Mouse (Mus musculus): ENCODE results near the gene Chmp2a. TPM values are rescaled to one million over a fixed set of nuclear protein-coding genes. Genes with fewer than 3 reads are reported as not detected.

Gene Chmp2a
- total and polyA plus RNA-seq, 3 experiments: 100 to 180 TPM; not detected in 1

DNA sequence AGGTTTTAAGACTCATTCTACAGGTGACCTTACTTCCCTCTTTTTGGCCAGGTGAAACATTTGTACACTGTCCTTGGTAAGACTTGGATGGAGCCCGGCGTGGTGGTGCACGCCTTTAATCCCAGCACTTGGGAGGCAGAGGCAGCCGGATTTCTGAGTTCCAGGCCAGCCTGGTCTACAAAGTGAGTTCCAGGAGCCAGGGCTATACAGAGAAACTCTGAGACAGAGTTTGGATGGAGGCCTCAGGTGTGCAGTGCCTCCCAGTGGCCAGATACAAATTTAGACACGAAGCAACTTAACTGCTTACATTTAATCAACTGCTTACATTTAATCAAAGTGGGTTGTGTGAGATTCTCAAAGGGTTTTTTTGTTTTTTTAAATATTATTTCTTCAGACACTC lies 3.5 kb downstream of the Chmp2a start:
- Histone ChIP-seq H3K27me3 (ENCODE audit: control insufficient read depth in 1 of 2, insufficient read depth in 2 of 2, low read length in 2 of 2) (no peaks in the 10 kb centered on the region), H3K27ac (ENCODE audit: control insufficient read depth, low read depth, low read length) (no peak overlapping the region), H3K79me2 (ENCODE audit: control insufficient read depth, insufficient read depth, low read length, poor library complexity) (peaks cover 20% of the 10 kb centered on the region), H3K4me3 (ENCODE audit: control insufficient read depth in 1 of 2, insufficient read depth in 1 of 2, low read depth in 2 of 2, low read length in 2 of 2) (no peak overlapping the region), H3K9me3 (replicated peaks; ENCODE audit: insufficient read depth, low read length) (no peaks in the 10 kb centered on the region), H3K9ac (ENCODE audit: control insufficient read depth, low read depth, low read length, poor library complexity, severe bottlenecking) (no peak overlapping the region), H3K36me3 (ENCODE audit: control insufficient read depth in 1 of 2, insufficient read depth in 2 of 2, low read length in 2 of 2) (peaks cover 18 to 27% of the 10 kb centered on the region in 2 experiments), H3K4me1 (ENCODE audit: control insufficient read depth in 1 of 2, insufficient read depth in 2 of 2, low read length in 2 of 2) (peaks cover 0 to 25% of the 10 kb centered on the region in 2 experiments; a peak in 1 of 4 replicates)
- no peak for TF ChIP-seq MYC (IDR thresholded peaks at IDR 0.05; ENCODE audit: low read depth, low read length)
- TF ChIP-seq CHD1 (IDR thresholded peaks at IDR 0.05; ENCODE audit: low read depth, low read length): no peak
- no peak; the same call in 1 of the 2 replicates for TF ChIP-seq SMC3 (IDR thresholded peaks at IDR 0.05; ENCODE audit: low read depth, low read length)
- no peak for TF ChIP-seq USF2 (IDR thresholded peaks at IDR 0.05; ENCODE audit: borderline replicate concordance in 1 of 2, insufficient read depth in 1 of 2, low read depth in 1 of 2, low read length in 2 of 2)
- no peak for TF ChIP-seq MEF2A (IDR thresholded peaks at IDR 0.05; ENCODE audit: extremely low read depth, insufficient replicate concordance, low read depth, low read length, poor library complexity, severe bottlenecking)
- no peak for TF ChIP-seq BHLHE40 (IDR thresholded peaks at IDR 0.05; ENCODE audit: borderline replicate concordance, low read depth, low read length)
- TF ChIP-seq TBP (IDR thresholded peaks at IDR 0.05; ENCODE audit: low read depth, low read length): no peak
- no peak for TF ChIP-seq UBTF (IDR thresholded peaks at IDR 0.05; ENCODE audit: borderline replicate concordance, insufficient read depth, low read depth, low read length)
- TF ChIP-seq MXI1 (IDR thresholded peaks at IDR 0.05; ENCODE audit: low read depth, low read length): no peak
- no peak for TF ChIP-seq ZC3H11A (IDR thresholded peaks at IDR 0.05; ENCODE audit: low read depth, low read length)
- TF ChIP-seq JUND (IDR thresholded peaks at IDR 0.05; ENCODE audit: low read depth, low read length): no peak
- TF ChIP-seq RAD21 (IDR thresholded peaks at IDR 0.05; ENCODE audit: low read depth, low read length): peak; percentile 9
- no peak for TF ChIP-seq USF1 (IDR thresholded peaks at IDR 0.05; ENCODE audit: low read depth, low read length)
- TF ChIP-seq CHD2 (IDR thresholded peaks at IDR 0.05; ENCODE audit: low read length): no peak
- no peak for TF ChIP-seq SIN3A (IDR thresholded peaks at IDR 0.05; ENCODE audit: low read length)
- TF ChIP-seq MYB (IDR thresholded peaks at IDR 0.05; ENCODE audit: low read depth, low read length): no peak
- peak; percentile 39 to 54 (median 50) for TF ChIP-seq CTCF (IDR thresholded peaks at IDR 0.05 in 2 of 3, conservative IDR thresholded peaks at IDR 0.05 in 1 of 3; ENCODE audit: control insufficient read depth in 1 of 3, insufficient read depth in 1 of 3, low read depth in 2 of 3, low read length in 3 of 3, poor library complexity in 1 of 3, severe bottlenecking in 1 of 3)
- 0 out of 2 replicates have a peak, but pooled peaks have one; percentile 16 for TF ChIP-seq POLR2AphosphoS2 (IDR thresholded peaks at IDR 0.05; ENCODE audit: low read length)
- TF ChIP-seq EP300 (IDR thresholded peaks at IDR 0.05; ENCODE audit: low read depth in 1 of 2, low read length in 2 of 2): no peak
- TF ChIP-seq KAT2A (conservative IDR thresholded peaks at IDR 0.05; ENCODE audit: low read depth, low read length): no peak
- TF ChIP-seq POLR2A (IDR thresholded peaks at IDR 0.05; ENCODE audit: control insufficient read depth in 1 of 2, insufficient read depth in 1 of 2, low read depth in 1 of 2, low read length in 2 of 2, poor library complexity in 1 of 2): no peak
- TF ChIP-seq TCF12 (IDR thresholded peaks at IDR 0.05; ENCODE audit: low read depth, low read length): no peak
- TF ChIP-seq NRF1 (IDR thresholded peaks at IDR 0.05; ENCODE audit: insufficient read depth, low read depth, low read length, poor library complexity, severe bottlenecking): no peak
- TF ChIP-seq MAFK (IDR thresholded peaks at IDR 0.05; ENCODE audit: borderline replicate concordance, low read depth, low read length): no peak
- no peak for TF ChIP-seq GABPA (IDR thresholded peaks at IDR 0.05; ENCODE audit: low read depth, low read length)
- no peak for TF ChIP-seq ETS1 (IDR thresholded peaks at IDR 0.05; ENCODE audit: low read depth, low read length)
- no peak for TF ChIP-seq RCOR1 (IDR thresholded peaks at IDR 0.05; ENCODE audit: low read depth, low read length)
- TF ChIP-seq NELFE (IDR thresholded peaks at IDR 0.05; ENCODE audit: low read depth, low read length): no peak
- TF ChIP-seq E2F4 (IDR thresholded peaks at IDR 0.05; ENCODE audit: borderline replicate concordance, low read depth, low read length): no peak
- 0 out of 2 replicates have a peak, but pooled peaks have one; percentile 13 for TF ChIP-seq ZMIZ1 (IDR thresholded peaks at IDR 0.05; ENCODE audit: low read depth, low read length)
- no peak for TF ChIP-seq HCFC1 (IDR thresholded peaks at IDR 0.05; ENCODE audit: low read depth, low read length)
- no peak for TF ChIP-seq MAX (IDR thresholded peaks at IDR 0.05; ENCODE audit: low read length)
- no peak for TF ChIP-seq ZKSCAN1 (IDR thresholded peaks at IDR 0.05; ENCODE audit: low read depth, low read length)
- no peak for TF ChIP-seq POLR2AphosphoS5 (IDR thresholded peaks at IDR 0.05; ENCODE audit: borderline replicate concordance, low read depth, low read length)
- TF ChIP-seq ELF1 (IDR thresholded peaks at IDR 0.05; ENCODE audit: low read depth, low read length): no peak
- TF ChIP-seq ZNF384 (IDR thresholded peaks at IDR 0.05; ENCODE audit: low read depth, low read length): no peak
- peak; percentile 56 for DNase-seq (ENCODE audit: low read depth, low spot score)

All from MEL (cell line).